Mouse (Mus musculus) MEL (cell line): Measurements from ENCODE around the gene Cbarp.

Source experiments
- HCFC1 ChIP-seq: IDR thresholded peaks from 2 replicates; pipeline ENCODE4 v1.6.1; 2012; ENCODE audit warnings: low read depth, mild to moderate bottlenecking, inconsistent platforms, low read length, improper control_type of control experiment, moderate library complexity
- POLR2AphosphoS2 ChIP-seq: IDR thresholded peaks from 2 replicates; pipeline ENCODE4 v1.6.1; 2011; ENCODE audit warnings: low read length, improper control_type of control experiment
- SIN3A ChIP-seq: IDR thresholded peaks from 2 replicates; pipeline ENCODE4 v1.6.1; 2012; ENCODE audit warnings: low read length, improper control_type of control experiment, inconsistent platforms

- no peak for TF ChIP-seq HCFC1
- TF ChIP-seq SIN3A, result no peak
- TF ChIP-seq POLR2AphosphoS2, result no peak
Observed at GRCm38 (mm10) chr10:80152873-80153260, 12.2 kb upstream of the Cbarp start.
